Mouse (Mus musculus) left cerebral cortex, adult 9 months (tissue): Measurements from ENCODE around the gene Adamtsl4.
"Not testable (repeated sequence)": the region's sequence is repeated elsewhere in the genome, so short reads cannot be mapped to it uniquely, and the experiment has no call there.

Experiments used
- DNase-seq, 2 experiments: peaks; one replicate each; pipeline ENCODE4 v3.0.0; 2022; ENCODE audit warnings: low spot score in 2 of 2

The Adamtsl4 gene

DNA sequence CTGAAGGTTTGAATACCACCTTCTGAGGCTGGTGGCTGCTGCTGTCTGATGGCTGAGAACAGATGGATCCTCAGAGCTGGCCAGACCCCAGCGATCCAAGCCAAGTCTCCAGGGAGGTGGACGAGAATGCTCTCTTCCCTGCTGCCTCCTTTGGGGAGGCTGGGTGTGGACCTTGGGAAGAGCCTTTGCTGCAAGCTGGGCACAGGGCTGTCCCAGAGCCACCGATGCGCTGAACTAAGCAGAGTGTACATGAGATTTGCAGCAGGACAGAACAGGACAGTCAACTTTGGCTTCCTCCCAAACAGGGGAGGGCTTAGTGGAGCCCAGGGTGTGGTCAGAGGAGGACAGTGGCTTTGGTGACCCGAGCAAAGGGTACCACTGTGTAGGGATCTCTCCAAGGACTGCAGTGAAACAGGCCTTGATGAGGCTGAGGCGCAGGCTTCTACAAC, 12.5 kb upstream of the Adamtsl4 start:
- no peak for DNase-seq

DNA sequence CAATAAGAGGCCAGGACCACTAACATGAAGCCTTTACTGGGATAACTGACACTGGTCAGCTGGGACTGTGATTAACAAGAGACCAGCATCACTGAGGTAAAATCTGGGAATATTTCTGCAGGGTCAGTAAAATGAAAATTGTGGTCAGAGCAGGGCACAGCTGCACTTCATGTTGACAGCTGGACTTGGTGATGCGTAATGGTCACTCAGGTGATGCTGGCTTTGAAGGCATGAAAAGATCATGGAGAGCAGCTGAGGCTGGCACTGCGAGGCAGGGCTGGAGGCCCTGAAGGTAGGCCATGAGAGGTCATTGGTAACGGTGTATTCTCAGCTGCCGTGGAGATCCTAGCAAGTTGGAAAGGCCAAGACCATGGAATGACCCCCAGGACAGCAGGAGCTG, 10.6 kb upstream of the Adamtsl4 start:
- no peak for DNase-seq

DNA sequence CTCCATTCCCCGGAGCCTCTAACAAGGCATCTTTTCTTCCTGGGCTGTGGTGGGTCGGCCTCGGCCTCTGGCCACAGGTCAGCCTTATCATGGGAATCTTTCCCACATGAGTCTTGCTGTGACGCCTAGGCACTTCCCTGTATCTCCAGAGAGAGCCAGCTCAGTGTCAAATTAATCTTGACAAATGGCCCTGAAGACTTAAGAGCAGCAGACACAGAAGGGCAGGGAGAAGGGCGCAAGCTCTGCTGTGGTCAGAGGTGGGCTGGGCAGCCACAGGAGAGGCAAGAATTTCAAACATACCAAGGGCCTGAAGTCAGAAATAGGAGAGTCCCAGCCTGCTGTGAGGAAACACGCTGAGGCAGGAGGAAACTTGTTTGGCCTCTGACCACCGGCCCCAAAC, 8.6 kb upstream of the Adamtsl4 start:
- DNase-seq = no peak

DNA sequence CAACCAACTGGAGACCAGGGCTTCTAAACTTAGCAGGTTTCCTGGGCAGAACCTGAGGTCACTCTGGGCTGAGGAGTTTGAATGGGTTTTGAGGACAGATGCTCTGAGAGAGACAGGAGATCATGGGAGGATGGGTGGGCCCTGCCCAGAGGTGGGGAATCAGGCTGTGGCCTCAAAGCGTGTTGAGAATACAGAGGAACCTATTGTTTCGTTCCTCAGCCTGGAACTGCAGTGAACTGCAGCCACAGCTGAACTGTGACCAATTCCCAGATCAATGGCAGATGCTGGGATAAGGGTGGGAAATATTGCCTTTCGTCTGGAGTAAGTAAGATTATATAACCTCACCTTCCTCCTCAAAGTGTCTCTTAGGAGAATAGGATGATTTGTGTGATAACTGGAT, 8.1 kb upstream of the Adamtsl4 start:
- DNase-seq = no peak

DNA sequence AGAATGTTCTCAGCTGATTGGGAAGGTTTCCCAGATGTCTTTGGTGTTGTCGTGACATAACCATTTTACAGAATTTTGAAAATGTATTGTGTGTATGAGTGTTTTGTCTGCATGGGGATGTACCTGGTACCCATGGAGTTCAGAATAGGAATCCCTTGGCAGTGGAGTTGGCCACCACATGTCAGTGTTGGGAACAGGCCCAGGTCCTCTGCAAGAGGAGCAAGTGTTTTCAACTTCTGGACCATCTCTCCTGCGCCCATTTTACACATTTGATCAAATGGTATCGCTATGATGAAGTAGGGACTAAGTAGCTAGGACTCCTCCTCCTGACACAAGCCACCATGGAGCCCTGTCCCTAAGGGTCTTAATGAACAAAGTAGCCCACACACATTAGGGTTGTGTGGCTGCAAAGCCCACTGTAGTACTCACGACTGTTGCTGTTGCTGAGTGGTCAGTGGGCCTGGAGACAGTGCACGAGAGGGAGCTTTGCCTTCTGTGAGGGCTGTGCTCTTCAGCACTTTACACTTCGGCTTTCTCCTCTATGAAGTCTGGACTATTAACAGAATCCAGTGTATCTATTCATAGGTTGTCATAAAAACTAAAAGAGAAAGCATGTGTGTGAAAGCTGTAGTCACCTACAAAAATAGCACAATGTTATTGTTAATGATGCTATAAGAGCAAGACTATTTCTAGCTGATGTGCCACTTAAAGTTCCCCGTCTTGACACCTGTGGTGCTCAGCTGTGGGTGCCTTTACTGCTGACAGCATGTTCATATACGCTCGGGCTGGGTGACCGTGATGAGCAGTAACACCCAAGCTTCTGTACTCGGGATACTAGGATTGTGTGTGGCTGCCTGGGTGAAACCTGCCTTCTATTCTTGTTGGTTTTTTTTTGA, 7.3 kb upstream of the Adamtsl4 start:
- no peak for DNase-seq

DNA sequence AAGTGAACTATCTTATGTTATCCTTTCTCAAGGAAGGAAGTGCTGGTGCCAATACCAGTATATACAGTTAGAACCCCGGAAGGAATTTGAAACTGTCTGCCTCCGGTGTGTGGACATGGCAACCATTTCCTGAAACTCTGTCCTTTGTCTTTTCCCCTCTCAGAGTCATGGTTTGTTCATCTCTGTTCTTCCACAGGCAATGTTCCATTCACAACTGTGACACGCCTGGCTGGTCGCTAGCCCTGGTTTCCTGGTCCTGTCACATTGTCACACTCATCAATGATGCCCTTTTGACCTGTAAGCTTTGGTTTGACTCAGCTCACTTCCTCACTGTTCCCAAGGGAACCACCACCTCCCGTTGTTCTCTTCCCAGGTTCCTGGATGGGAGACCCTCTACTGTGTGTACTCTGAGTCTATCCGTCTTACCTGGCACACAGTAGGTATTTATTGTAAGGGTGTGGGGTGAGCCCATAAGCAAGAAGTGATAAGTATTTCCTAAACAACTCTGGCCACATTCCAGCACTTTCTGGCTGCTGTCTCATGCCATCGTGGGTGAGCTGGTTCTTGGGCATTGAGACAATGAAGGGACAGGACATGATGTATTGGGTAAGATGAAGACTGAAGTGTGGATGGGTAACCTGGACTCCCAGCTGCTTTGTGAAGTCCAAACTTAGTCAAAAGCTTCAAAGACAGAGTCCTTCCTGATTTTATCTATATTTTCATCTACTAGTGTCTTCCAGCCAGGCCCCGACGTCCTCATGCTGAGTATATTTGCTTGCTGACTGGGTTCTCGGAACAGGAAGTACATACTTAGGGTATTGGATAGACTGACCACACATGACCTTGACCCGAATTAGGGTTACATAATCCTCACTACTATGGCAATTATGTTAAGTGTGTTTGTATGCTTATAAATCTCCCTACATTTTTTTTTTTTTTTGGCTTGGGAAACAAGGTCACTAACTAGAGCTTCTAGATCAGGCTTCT, 6.4 kb upstream of the Adamtsl4 start:
- DNase-seq = no peak

DNA sequence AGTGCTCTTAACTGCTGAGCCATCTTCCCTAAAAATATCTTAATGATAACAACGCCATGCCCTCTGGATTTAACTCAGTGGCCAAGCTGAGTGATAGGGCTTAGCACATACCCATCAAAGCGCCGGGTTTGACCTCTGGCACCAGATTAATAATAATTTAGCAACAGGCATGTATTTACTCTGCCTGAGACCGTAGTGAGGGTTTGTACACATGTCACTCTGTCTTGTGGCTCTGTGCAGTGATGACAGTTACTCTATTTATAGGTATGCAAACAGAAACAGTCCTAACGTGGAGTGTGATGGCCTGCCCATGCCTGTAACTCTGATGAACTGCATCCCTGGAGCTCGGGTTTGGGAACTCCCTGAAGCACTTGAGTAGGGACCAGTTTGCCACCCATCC, 5.0 kb upstream of the Adamtsl4 start:
- no peak for DNase-seq

DNA sequence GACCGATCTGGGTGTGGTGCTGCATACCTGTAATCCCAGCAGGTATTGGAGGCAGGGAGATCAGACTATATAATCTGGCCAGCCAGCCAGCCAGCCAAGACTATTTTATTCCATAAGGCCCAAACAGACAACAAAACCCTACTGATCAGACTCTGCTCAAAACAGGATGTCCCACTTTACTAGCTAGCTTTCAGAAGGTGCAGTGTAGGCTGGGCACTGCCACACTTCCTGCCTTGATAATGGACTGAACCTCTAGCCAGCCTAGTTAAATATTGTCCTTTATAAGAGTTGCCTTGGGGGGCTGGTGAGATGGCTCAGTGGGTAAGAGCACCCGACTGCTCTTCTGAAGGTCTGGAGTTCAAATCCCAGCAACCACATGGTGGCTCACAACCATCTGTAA, 2.8 kb upstream of the Adamtsl4 start:
- not testable (repeated sequence) for DNase-seq

DNA sequence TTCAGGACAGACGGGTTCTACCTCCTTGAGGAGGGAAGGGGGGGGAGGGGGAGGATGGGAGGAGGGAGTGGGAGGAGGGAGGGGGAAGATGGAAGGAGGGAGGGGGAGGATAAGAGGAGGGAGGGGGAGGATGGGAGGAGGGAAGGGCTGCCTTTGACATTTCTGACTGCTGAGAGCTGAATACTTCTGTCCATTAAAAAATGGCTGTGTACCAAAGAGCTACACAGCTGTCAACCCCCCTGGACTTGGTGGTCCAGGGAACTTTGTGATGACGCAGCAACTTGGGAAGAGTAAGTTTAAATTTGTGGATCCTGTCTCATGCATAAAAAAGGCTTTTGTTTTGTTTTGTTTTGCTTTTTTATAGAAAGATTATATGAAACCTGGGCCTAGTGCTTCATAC, 2.2 kb upstream of the Adamtsl4 start:
- no peak for DNase-seq

DNA sequence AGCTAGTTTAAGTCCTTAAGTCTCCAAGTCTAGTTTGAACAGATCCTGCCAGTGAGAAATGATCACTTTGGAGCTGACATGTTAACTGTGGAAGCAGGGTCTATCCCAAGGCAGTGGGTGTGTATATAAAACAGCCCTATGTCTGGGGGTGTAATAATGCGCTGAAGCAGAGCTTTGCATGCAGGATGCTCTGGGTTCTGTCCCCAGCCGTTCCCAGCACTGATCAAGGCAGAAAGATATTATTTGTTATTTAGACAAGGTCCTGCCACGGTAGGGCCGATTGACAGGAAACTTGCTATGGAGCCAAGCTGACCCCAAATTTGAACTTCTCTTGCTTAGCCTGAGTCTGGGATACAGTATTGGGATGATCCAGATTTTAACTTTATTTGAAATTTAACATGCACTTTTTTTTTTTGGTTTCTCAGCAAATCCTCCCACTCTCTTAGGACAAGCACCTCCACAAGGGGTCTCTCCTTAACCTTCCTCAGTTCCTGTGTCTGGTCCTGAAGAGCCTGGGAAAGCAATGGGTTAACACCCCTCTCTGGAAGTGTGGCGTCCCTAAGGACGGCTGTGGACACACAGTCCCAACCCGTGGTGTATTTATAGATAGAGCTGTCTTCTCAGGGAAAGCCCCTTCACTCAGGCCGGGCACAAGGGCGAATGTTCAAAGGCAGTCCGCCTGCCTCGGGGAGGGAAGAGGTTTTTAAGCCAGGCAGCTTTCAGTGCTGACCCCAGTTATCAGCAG, 1.6 kb upstream of the Adamtsl4 start:
- no peak for DNase-seq

DNA sequence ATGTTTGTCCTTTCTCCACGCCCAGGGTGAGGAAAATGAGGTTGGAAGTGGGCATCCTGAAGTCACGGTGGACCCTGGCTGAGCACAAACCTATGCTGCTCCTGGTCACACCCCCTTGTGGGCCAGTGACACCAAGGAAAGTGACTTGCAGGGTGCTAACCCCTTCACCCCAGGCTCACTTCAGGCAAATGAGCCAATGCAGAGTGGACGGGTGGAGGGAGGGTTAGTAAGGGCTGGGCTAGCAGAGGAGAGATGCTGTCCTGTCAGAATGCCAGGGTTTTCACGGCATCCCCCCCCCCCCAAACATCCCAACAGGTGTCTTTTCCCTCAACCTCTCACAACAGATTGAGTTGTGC, 571 bp downstream of the Adamtsl4 start:
- no peak for DNase-seq

DNA sequence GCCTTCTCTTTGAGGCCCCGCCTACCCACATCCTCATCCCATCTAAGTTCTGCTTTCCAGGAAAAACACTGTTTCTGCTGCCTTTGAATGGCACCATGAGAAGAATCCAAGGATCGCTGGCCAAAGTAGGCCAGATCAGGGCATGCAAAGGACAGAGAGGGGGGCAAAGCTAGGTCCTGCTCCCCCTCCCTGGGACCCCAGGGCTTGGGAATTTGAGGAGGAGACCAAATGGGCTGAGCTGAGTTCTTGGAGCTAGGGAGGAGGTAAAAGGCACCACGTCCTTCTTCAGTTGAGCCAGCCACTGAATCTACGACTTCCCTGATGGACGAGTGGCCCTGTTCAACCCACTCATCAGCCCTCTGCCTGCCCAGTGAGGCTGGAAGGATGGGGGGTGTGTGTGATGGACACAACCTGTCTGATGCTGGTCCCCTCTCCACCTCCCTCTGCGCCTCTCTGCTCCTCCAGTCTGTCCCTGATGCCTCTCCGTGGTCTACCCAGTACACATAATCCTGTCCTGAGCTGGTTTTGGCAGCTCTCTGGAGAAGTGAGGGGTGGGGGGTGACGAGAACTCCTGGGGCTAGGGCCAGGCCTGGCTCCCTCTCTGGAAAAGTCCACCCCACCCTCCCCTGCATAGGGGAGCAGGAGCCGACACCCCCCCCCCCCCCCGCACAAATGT, 1.1 kb downstream of the Adamtsl4 start:
- DNase-seq = no peak

DNA sequence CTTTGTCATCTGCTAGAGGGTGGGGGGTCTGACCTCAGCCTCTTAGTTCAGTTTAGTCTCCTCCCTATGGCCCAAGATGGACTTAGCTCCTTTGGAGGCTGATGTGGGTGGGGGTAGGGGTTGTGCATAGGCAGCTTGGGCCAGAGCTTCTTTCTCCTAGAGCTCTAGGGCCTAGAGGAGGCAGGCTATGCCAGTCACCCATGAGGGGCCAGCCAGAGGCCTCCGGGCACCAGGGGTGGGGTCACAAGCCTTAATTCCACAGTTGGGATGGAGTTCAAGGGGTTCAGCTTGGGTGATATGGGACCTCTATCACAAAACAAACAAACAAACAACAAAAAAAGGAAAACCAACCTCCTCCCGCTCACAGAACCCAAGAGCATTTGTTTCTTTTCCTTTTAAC, 2.0 kb downstream of the Adamtsl4 start:
- no peak for DNase-seq

DNA sequence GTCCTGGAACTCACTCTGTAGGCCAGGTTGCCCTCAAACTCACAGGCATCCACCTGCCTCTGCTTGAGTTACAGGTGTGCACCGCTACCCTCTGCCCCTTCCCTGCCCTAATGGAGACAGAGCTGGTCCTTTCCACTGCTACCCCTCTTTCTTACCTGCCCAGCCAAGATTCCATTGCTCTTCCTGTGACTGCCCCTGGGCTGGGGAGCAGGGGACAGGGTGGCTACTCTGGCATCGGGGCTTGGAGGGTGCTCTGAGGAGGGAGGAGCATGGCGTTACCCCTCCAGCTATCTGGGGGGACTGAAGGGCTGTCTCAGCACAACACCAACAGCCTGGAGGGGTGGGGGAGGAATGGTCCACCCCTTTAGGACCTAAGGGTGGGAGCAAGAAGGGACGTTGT, 2.4 kb downstream of the Adamtsl4 start:
- no peak for DNase-seq

DNA sequence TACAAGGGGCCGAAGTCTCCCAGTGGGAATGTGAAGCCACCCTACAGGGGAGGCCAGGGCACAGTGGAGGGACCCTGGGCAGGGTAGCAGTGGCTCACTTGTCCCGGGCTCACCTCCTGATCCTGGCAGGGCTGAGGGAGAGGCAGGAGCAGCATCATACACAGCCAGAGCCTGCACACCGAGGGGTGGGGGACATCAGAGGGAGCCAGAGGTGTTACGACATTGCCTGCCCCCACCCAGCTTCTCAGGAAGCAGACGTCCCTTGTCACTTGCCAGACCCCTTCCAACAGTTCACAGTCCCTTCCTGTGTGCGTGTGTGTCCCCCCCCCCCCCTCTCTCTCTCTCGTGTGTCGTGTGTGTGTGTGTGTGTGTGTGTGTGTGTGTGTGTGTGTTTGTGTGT, 2.9 kb downstream of the Adamtsl4 start:
- no peak for DNase-seq

DNA sequence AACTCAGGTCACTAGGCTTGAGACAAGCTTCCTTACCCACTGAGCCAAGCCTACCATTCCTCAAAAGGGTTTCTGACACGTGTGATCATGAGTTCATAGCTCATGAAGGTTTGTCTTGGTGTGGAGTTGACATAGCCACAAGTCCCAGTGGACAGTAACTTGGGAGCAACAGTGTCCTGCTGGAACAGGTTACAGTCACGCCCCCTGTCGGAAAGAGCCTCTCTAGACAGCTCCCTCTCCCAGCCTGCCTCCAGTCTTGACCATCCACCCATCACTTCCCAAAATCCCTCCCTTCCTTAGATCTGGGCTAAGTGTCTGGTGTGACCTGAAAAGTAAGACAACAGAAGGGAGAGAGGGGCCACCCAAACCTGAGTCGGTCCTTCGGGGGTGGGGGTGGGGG, 4.8 kb downstream of the Adamtsl4 start:
- DNase-seq = no peak

DNA sequence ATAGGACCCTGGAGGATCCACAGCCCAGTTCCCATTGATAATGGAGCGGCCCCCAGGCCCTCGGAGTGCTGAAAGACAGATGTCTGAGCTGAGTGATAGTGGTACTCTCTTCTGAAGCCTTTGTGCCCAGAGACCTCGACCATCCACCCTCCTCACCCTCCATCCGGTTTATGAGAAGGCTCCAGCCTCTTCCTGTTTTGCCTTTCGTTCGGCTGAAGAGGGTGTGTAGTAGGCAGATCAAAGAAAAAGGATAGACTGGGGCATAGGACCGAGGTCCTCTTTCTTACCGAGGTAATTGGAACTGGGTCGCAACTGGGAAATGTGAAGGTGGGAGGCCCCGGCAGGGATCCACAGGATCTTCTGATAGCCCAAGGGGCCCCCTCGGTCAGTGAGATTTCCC, 6.4 kb downstream of the Adamtsl4 start:
- no peak for DNase-seq

DNA sequence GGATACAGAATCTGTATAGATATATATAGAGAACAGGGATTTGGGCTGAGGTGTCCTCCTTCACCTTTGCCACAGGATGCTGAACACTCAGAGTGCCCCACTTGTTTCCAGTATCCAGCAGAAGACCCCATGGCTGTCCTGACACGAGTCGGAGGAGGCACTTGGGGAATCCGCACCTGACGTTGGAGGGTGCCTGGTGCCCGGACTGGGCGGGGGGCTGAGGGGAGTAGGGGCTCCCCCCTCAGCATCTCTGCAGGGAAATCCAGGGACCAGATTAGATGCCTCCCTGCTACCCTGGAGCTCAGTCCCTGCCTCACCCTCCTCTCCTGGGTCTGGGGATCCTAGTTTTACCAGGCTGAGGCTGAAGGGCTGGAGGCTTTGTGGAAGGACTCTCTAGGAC, 7.0 kb downstream of the Adamtsl4 start:
- no peak for DNase-seq

DNA sequence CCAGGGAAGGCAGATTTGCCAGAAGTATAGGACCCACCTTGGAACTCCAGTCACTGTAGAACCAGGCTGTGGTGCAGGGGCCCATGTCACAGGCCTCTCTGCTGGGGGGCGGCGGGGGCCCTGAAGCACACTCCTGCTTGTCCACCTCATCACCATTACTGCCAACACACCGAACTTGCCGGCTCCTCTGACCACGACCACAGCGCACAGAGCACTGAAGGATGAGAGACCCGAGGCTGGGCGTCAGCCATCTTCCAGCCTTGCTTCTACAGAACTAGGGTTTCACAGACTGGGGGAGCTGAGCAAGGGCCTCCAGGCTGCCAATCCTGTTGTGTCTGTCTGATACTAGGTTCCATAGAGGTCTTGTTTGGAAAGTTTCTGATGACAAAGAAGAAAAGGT, 8.2 kb downstream of the Adamtsl4 start:
- no peak for DNase-seq

DNA sequence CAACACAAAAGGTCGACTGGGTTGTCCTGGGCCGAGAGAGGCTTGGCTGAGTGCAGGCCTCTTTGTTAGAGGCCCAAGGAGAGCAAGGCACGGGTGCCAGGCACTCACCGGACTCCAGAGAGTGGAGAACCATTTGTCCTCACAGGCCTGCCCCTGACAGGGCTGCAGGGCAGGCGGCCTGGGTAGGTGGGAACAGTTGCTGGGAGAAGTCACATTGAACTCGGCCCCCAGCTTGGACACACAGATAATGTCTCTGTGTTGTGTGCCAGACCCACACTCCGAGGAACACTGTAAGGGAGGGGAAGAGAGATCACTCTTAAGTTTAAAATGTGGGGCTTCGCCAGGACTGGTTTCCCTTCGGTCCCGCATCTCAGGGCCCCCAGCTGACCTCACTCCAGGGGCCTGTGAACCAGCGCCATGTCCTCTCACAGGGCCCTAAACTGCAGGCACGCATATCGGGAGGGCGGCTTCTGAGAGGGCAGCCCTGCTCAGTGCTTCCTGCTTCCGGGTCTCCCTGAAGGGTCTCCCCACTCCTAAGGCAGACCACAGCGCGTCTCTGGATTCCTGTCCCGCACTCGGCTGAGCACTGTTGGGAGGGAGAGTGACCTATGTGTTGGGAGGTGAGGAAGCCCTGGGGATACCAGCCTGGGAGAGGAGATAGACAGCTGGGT, 10.2 kb downstream of the Adamtsl4 start:
- no peak for DNase-seq
